Mouse (Mus musculus): ENCODE data around the gene Rps6ka4. TPM values are rescaled to one million over a fixed set of nuclear protein-coding genes. Genes with fewer than 3 reads are reported as not detected.

The Rps6ka4 gene
- polyA plus RNA-seq, 1 experiment from 2014 or later: 17.3 TPM

DNA sequence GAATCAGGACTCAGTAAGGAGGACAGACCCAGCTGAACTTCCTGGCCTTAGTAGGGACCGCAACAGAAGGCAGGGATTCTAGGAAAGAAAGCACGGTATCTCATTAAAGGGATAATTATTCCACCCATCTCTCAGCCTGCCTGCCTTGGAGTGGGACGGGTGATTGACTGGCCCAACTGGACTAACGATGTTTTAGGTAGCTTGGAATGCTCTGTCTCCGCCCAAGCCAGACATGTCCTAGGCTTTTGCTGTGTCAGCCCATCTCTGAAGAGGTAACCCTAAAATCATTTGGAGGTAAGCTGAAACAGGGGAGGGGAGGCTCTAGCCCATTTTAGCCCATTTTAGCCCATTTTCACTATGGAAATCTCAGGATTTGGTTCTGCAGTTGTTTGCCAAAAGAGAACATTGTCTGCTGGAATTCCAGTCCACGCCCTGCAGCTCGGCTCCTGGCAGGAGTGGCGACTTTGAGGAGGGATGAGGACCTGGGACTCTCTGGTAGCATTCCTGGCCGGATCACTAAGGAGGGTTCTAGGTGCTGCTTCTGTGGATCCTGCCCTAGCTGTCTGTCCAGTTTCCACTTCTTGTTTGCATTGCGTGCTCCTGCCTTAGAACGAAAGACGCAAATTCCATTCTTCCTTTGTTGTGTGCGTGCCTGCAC lies 19.8 kb downstream of the Rps6ka4 start:
- Histone ChIP-seq H3K4me1 (ENCODE audit: control insufficient read depth, insufficient read depth, low read depth, low read length) (no peaks in the 10 kb centered on the region), H3K27ac (ENCODE audit: low read depth, low read length) (no peak overlapping the region), H3K4me2 (ENCODE audit: low read length) (no peak overlapping the region), H3K9ac (ENCODE audit: low read depth, low read length) (no peak overlapping the region), H3K4me3 (ENCODE audit: low read length) (no peak overlapping the region), H3K9me3 (ENCODE audit: control insufficient read depth, low read length) (no peaks in the 10 kb centered on the region), H3K27me3 (replicated peaks; ENCODE audit: control insufficient read depth, insufficient read depth, low read length) (no peaks in the 10 kb centered on the region), H3K36me3 (ENCODE audit: control insufficient read depth, insufficient read depth, low read length) (no peaks in the 10 kb centered on the region)
- WGBS: 87% methylated on average over 13 of the region's 13 CpGs
- no peak for ATAC-seq

DNA sequence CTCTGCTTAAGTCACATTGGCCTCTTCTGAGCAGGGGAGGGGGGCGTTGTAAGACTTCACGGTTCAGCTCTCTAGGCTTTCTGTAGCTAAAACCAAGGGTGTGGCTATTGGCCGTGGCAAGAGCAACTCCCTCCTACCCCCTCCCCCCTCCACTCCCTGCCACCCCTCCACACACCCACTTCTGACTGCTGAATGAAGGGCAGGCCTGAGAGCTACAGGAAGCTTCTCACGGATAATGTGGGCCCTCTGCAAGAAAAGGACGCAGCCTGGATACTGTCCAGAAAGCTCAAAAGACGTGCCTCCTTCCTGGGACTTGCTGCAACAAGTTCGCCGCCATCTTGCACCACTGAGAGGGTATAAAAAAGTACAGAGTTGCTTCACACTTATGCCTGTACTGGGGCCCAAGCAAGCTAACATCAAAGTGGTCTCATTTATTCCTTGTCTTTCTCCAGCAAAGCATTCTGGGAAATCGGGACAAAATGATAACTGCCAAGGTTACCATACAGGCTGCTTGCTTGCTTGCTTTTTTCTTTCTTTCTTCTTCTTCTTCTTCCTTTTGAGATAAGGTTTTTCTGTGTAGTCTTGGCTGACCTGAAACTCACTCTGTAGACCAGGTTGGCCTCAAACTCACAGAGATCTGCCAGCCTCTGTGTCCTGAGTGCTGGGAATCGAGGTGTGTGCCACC lies 21.2 kb downstream of the Rps6ka4 start:
- Histone ChIP-seq H3K27me3 (replicated peaks; ENCODE audit: control insufficient read depth, insufficient read depth, low read length) (no peaks in the 10 kb centered on the region), H3K4me1 (ENCODE audit: control insufficient read depth, insufficient read depth, low read depth, low read length) (no peaks in the 10 kb centered on the region), H3K36me3 (ENCODE audit: control insufficient read depth, insufficient read depth, low read length) (no peaks in the 10 kb centered on the region), H3K4me3 (ENCODE audit: low read length) (no peak overlapping the region), H3K9me3 (ENCODE audit: control insufficient read depth, low read length) (no peaks in the 10 kb centered on the region), H3K9ac (ENCODE audit: low read depth, low read length) (no peak overlapping the region), H3K27ac (ENCODE audit: low read depth, low read length) (no peak overlapping the region), H3K4me2 (ENCODE audit: low read length) (no peak overlapping the region)
- ATAC-seq: no peak
- 44% methylated on average over 10 of the region's 10 CpGs for WGBS

DNA sequence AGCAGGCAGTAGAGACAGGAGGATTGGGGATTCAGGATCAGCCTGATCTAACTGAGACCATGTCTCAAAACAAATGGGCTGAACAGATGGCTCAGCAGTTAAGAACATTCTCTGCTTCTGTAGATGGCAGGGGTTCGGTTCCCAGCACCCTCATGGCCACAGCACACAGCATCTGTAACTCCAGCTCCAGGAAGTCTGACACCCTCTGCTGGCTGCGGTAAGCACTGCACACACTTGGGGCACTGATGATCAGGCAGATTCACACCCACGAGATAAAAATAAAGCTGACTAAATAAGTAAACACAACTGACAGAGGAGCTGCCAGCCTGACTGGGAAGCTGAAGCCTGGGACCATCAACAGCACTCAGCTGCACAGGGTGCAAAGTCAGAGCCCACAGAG lies 25.5 kb downstream of the Rps6ka4 start:
- no peaks in the 10 kb centered on the region for H3K4me1 ChIP-seq (ENCODE audit: control insufficient read depth, insufficient read depth, low read depth, low read length)
- H3K4me2 ChIP-seq (ENCODE audit: low read length): no peak overlapping the region
- no peaks in the 10 kb centered on the region for H3K27me3 ChIP-seq (replicated peaks; ENCODE audit: control insufficient read depth, insufficient read depth, low read length)
- no peak for ATAC-seq
- no peak overlapping the region for H3K27ac ChIP-seq (ENCODE audit: low read depth, low read length)
- H3K36me3 ChIP-seq (ENCODE audit: control insufficient read depth, insufficient read depth, low read length): no peaks in the 10 kb centered on the region
- WGBS: 93% methylated on average over 3 of the region's 3 CpGs
- H3K9ac ChIP-seq (ENCODE audit: low read depth, low read length): no peak overlapping the region
- no peak overlapping the region for H3K4me3 ChIP-seq (ENCODE audit: low read length)
- H3K9me3 ChIP-seq (ENCODE audit: control insufficient read depth, low read length): no peaks in the 10 kb centered on the region

DNA sequence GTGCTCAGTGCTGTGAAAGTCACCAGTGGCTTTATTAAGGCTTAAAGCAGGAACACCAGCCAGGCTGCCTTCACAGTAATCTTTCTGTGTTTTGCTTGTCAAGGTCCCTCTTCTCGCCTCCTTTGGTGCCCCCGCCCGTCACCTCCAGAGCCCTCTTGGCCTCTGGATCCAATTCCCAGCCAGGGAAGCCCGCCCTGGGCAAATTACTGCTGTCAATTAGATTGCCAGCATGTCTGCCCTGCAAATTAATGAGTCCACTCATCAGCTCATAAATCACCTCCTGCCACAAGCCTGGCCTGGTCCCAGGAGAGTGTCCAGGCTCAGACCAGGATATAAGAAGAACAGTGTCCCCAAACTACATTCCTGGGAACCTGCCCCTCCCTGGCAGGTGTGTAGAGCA lies 26.1 kb downstream of the Rps6ka4 start:
- Histone ChIP-seq H3K4me1 (ENCODE audit: control insufficient read depth, insufficient read depth, low read depth, low read length) (no peaks in the 10 kb centered on the region), H3K9ac (ENCODE audit: low read depth, low read length) (no peak overlapping the region), H3K27ac (ENCODE audit: low read depth, low read length) (no peak overlapping the region), H3K27me3 (replicated peaks; ENCODE audit: control insufficient read depth, insufficient read depth, low read length) (no peaks in the 10 kb centered on the region), H3K36me3 (ENCODE audit: control insufficient read depth, insufficient read depth, low read length) (no peaks in the 10 kb centered on the region), H3K4me3 (ENCODE audit: low read length) (no peak overlapping the region), H3K9me3 (ENCODE audit: control insufficient read depth, low read length) (no peaks in the 10 kb centered on the region), H3K4me2 (ENCODE audit: low read length) (no peak overlapping the region)
- peak; percentile 30; the same call in 1 of the 2 replicates for ATAC-seq
- 35% methylated on average over 4 of the region's 4 CpGs for WGBS

Small RNAs within 50 kb of the gene (microRNA-seq; reads per million reads assigned to microRNA genes)
- not detected for gene Mir5046

Other genes starting within 250 kb of the Rps6ka4 start
- gene Ccdc88b, start 17.6 kb upstream of the Rps6ka4 start, polyA plus RNA-seq (2015; fragmentation: Nextera tagmentation; extraction: Ambion mirVana): 0.80 and 0.85 TPM in 2 replicates
- 93.9 and 101 TPM in 2 replicates for gene Trmt112, start 69.1 kb upstream of the Rps6ka4 start, polyA plus RNA-seq (2015; fragmentation: Nextera tagmentation; extraction: Ambion mirVana)
- gene Prdx5, start 69.5 kb upstream of the Rps6ka4 start, polyA plus RNA-seq (2015; fragmentation: Nextera tagmentation; extraction: Ambion mirVana): 408 and 532 TPM in 2 replicates
- 17.7 and 17.8 TPM in 2 replicates for gene Esrra, start 81.2 kb upstream of the Rps6ka4 start, polyA plus RNA-seq (2015; fragmentation: Nextera tagmentation; extraction: Ambion mirVana)
- gene Catsperz, start 84.7 kb upstream of the Rps6ka4 start, polyA plus RNA-seq (2015; fragmentation: Nextera tagmentation; extraction: Ambion mirVana): 2.9 and 3.3 TPM in 2 replicates
- 14.4 and 19.1 TPM in 2 replicates for gene Kcnk4, start 93.9 kb upstream of the Rps6ka4 start, polyA plus RNA-seq (2015; fragmentation: Nextera tagmentation; extraction: Ambion mirVana)
- 96.0 and 109 TPM in 2 replicates for gene Bad, start 101.2 kb upstream of the Rps6ka4 start, polyA plus RNA-seq (2015; fragmentation: Nextera tagmentation; extraction: Ambion mirVana)
- 67.1 and 77.6 TPM in 2 replicates for gene Gpr137, start 101.8 kb upstream of the Rps6ka4 start, polyA plus RNA-seq (2015; fragmentation: Nextera tagmentation; extraction: Ambion mirVana)
- gene Ppp1r14b, start 134.3 kb upstream of the Rps6ka4 start, polyA plus RNA-seq (2015; fragmentation: Nextera tagmentation; extraction: Ambion mirVana): 89.4 and 96.8 TPM in 2 replicates
- 13.1 and 13.8 TPM in 2 replicates for gene Plcb3, start 135.8 kb upstream of the Rps6ka4 start, polyA plus RNA-seq (2015; fragmentation: Nextera tagmentation; extraction: Ambion mirVana)
- gene Fkbp2, start 139.9 kb upstream of the Rps6ka4 start, polyA plus RNA-seq (2015; fragmentation: Nextera tagmentation; extraction: Ambion mirVana): 159 and 192 TPM in 2 replicates
- gene Vegfb, start 147.0 kb upstream of the Rps6ka4 start, polyA plus RNA-seq (2015; fragmentation: Nextera tagmentation; extraction: Ambion mirVana): 49.6 and 71.2 TPM in 2 replicates
- gene Dnajc4, start 151.9 kb upstream of the Rps6ka4 start, polyA plus RNA-seq (2015; fragmentation: Nextera tagmentation; extraction: Ambion mirVana): 22.7 and 24.8 TPM in 2 replicates
- 20.6 and 21.8 TPM in 2 replicates for gene Nudt22, start 155.5 kb upstream of the Rps6ka4 start, polyA plus RNA-seq (2015; fragmentation: Nextera tagmentation; extraction: Ambion mirVana)
- gene Trpt1, start 155.5 kb upstream of the Rps6ka4 start, polyA plus RNA-seq (2015; fragmentation: Nextera tagmentation; extraction: Ambion mirVana): 22.7 and 25.3 TPM in 2 replicates
- 4.0 and 5.7 TPM in 2 replicates for gene Fermt3, start 178.8 kb upstream of the Rps6ka4 start, polyA plus RNA-seq (2015; fragmentation: Nextera tagmentation; extraction: Ambion mirVana)
- gene Stip1, start 199.3 kb upstream of the Rps6ka4 start, polyA plus RNA-seq (2015; fragmentation: Nextera tagmentation; extraction: Ambion mirVana): 214 and 236 TPM in 2 replicates
- gene Macrod1, start 216.2 kb upstream of the Rps6ka4 start, polyA plus RNA-seq (2015; fragmentation: Nextera tagmentation; extraction: Ambion mirVana): 6.3 and 7.1 TPM in 2 replicates

Data from hindbrain, embryonic 16.5 days (tissue).